8 mouse cellular contexts compared by ENCODE assay signal in genomic region chr10:70949254-70950104, GRCm38 (mm10).
A peak's percentile ranks its signal among the peaks of the same experiment; 100 is the strongest.
DNase-seq lines count a peak whose midpoint lies in the region; ATAC-seq lines count a peak whose summit lies in the region.

No protein-coding gene starts in this region.

- peak; percentile 55; the same call in 1 of the 2 replicates for ATAC-seq in embryonic facial prominence, embryonic 14.5 days (ENCODE audit: low read depth)
- ATAC-seq in megakaryocyte, adult 5-6 weeks (ENCODE audit: poor library complexity, severe bottlenecking) = no peak
- no peak for ATAC-seq in megakaryocyte-erythroid progenitor cell, adult 5-6 weeks (replicated peaks; ENCODE audit: low FRiP score, low TSS enrichment, poor library complexity, severe bottlenecking)

- WGBS in embryonic facial prominence, embryonic 14.5 days = 25% methylated on average over 23 of the region's 23 CpGs

- H3K36me3 ChIP-seq in embryonic facial prominence, embryonic 14.5 days (ENCODE audit: control insufficient read depth, insufficient read depth, low read length) = peaks cover 28% of the 10 kb centered on the region; the same call in 1 of the 2 replicates

- no peaks in the 10 kb centered on the region for H3K9me3 ChIP-seq in embryonic facial prominence, embryonic 14.5 days (ENCODE audit: control insufficient read depth, low read length)

- H3K4me1 ChIP-seq in embryonic facial prominence, embryonic 14.5 days (ENCODE audit: control insufficient read depth, insufficient read depth, low read length) = no peaks in the 10 kb centered on the region

- intact Hi-C loops in left cerebral cortex, postnatal 14 days (cut with DNase I) = no loop called here

- 0 out of 2 replicates have a peak overlapping the region, but pooled peaks have one; percentile 4 for H3K4me2 ChIP-seq in embryonic facial prominence, embryonic 14.5 days (ENCODE audit: low read depth, low read length)

- H3K27me3 ChIP-seq in embryonic facial prominence, embryonic 14.5 days (replicated peaks; ENCODE audit: control insufficient read depth, insufficient read depth, low read length) = no peaks in the 10 kb centered on the region

- no peak overlapping the region for H3K9ac ChIP-seq in embryonic facial prominence, embryonic 14.5 days (ENCODE audit: low read depth, low read length)

- no peak overlapping the region for H3K27ac ChIP-seq in embryonic facial prominence, embryonic 14.5 days (replicated peaks; ENCODE audit: low read depth, low read length)

- H3K4me3 ChIP-seq in embryonic facial prominence, embryonic 14.5 days (ENCODE audit: low read depth, low read length) = no peak overlapping the region

- peak; percentile 15 for DNase-seq in layer of hippocampus, adult 11-12 months (ENCODE audit: low spot score)
- DNase-seq in layer of hippocampus, postnatal 36 days = no peak
- peak; percentile 46 for DNase-seq in embryonic facial prominence, embryonic 14.5 days (ENCODE audit: low spot score)
- DNase-seq in left cerebral cortex, postnatal 14 days (ENCODE audit: low spot score in 2 of 2) = peak; percentile 44 to 66
- peak; percentile 30 to 35 for DNase-seq in right cerebral cortex, adult 2 months (ENCODE audit: low spot score in 2 of 2)
- DNase-seq in kidney, postnatal 10 days = no peak

Comparison
In these comparisons a context has a peak if more than half of its experiments do, and no peak if none do; other contexts are left out.
1. DNase-seq: peak in layer of hippocampus, adult 11-12 months (single experiment), embryonic facial prominence, embryonic 14.5 days (single experiment), left cerebral cortex, postnatal 14 days (2 of 2) and right cerebral cortex, adult 2 months (2 of 2); none in layer of hippocampus, postnatal 36 days (0 of 2) and kidney, postnatal 10 days (single experiment).